Mouse (Mus musculus) lung, adult 2 months (tissue): ENCODE measurements at regions not wholly inside any gene's neighbourhood (a gene's known extent, or its start where the extent isn't known, plus 50 kb on each side); places are given as distances from the start of the nearest gene placed in this dataset.

Source experiments
- CTCF ChIP-seq: fragments of 200-500 bp; IDR thresholded peaks from 2 replicates; pipeline ENCODE4 v1.5.1; 2011; ENCODE audit warnings: mild to moderate bottlenecking, low read length, control low read depth; ENCODE audit not compliant: insufficient read depth
- POLR2A ChIP-seq: fragments of 200-500 bp; IDR thresholded peaks from 2 replicates; pipeline ENCODE4 v1.6.1; 2011; ENCODE audit warnings: low read depth, mild to moderate bottlenecking, control low read depth, low read length, borderline replicate concordance; ENCODE audit errors: extremely low read depth

- TF ChIP-seq CTCF (no peak), POLR2A (no peak)
Observed at GRCm38 (mm10) chr12:71416968-71417367, 107.3 kb downstream of the Dact1 start.
